Mouse (Mus musculus) G1E (cell line): ENCODE results near the gene Casc1. TPM values are rescaled to one million over a fixed set of nuclear protein-coding genes. Genes with fewer than 3 reads are reported as not detected.

Source experiments
- ATAC-seq: 2 replicates; pipeline ENCODE4 v1.8.0; 2016; ENCODE audit warnings: mild to moderate bottlenecking; ENCODE audit not compliant: insufficient number of reproducible peaks, poor library complexity, low FRiP score, severe bottlenecking; ENCODE audit errors: extremely low read depth
- DNase-seq: peaks from one replicate; pipeline ENCODE4 v3.0.0; 2012; ENCODE audit warnings: low spot score
- H3K27me3 ChIP-seq: 2 replicates; pipeline ENCODE4 v1.6.1; 2012; ENCODE audit warnings: mild to moderate bottlenecking, low read length, inconsistent platforms; ENCODE audit not compliant: insufficient read depth
- H3K36me3 ChIP-seq: replicated peaks from 2 replicates; pipeline ENCODE3; 2012; ENCODE audit warnings: mild to moderate bottlenecking, inconsistent platforms
- H3K4me1 ChIP-seq: 2 replicates; pipeline ENCODE4 v1.6.1; 2012; ENCODE audit warnings: low read depth, low read length, inconsistent platforms, mixed read lengths; ENCODE audit not compliant: insufficient read depth
- H3K4me3 ChIP-seq: 2 replicates; pipeline ENCODE4 v1.5.1; 2012; ENCODE audit warnings: low read depth, mild to moderate bottlenecking, inconsistent platforms, low read length, moderate library complexity, mixed read lengths
- H3K9me3 ChIP-seq: replicated peaks from 2 replicates; pipeline ENCODE4 v1.6.1; 2012; ENCODE audit warnings: inconsistent platforms
- CTCF ChIP-seq: IDR thresholded peaks from 2 replicates; pipeline ENCODE4 v1.5.1; 2012; ENCODE audit warnings: low read depth, low read length, inconsistent platforms, mixed read lengths
- GATA1 ChIP-seq: IDR thresholded peaks from 2 replicates; pipeline ENCODE4 v1.6.1; 2012; ENCODE audit warnings: borderline replicate concordance, low read length, inconsistent platforms, mixed read lengths
- GATA2 ChIP-seq: IDR thresholded peaks from 2 replicates; pipeline ENCODE4 v1.6.1; 2012; ENCODE audit warnings: low read depth, low read length, inconsistent platforms, borderline replicate concordance
- POLR2AphosphoS5 ChIP-seq: IDR thresholded peaks from 2 replicates; pipeline ENCODE4 v1.6.1; 2012; ENCODE audit warnings: low read depth, low read length, inconsistent platforms; ENCODE audit not compliant: insufficient replicate concordance
- TAL1 ChIP-seq: conservative IDR thresholded peaks from 2 replicates; pipeline ENCODE4 v1.6.1; 2012; ENCODE audit warnings: low read depth, low read length, inconsistent platforms, mixed read lengths
- polyA plus RNA-seq: library from polyadenylated mRNA; stranded (reverse); fragments of >175 nt; gene quantifications from 2 replicates; pipeline ENCODE4 v1.2.3, GENCODE M21; 2012
- total RNA-seq, 2 experiments: library from RNA; stranded (forward) in 1 of 2; stranded (reverse) in 1 of 2; fragments of 200-1000 nt in 1 of 2; fragments of >200 nt in 1 of 2; fragmentation: Nextera tagmentation in 1 of 2; gene quantifications; 2 replicates each; pipeline ENCODE4 v1.2.3; 2014 to 2017

Gene Casc1
- total and polyA plus RNA-seq, 3 experiments: 0.60 to 0.71 TPM; not detected in 1

- H3K4me3 ChIP-seq: no peak overlapping the region
- H3K36me3 ChIP-seq: no peaks in the 10 kb centered on the region
- no peaks in the 10 kb centered on the region for H3K4me1 ChIP-seq
- no peak for TF ChIP-seq TAL1
- no peak for TF ChIP-seq POLR2AphosphoS5
- no peak for TF ChIP-seq CTCF
- TF ChIP-seq GATA1: no peak
- TF ChIP-seq GATA2: no peak
- peaks cover 74% of the 10 kb centered on the region for H3K9me3 ChIP-seq
- no peak for DNase-seq
- no peak for ATAC-seq
- H3K27me3 ChIP-seq: no peaks in the 10 kb centered on the region
These were observed 65.6 kb downstream of the Casc1 start for GRCm38 (mm10) chr6:145145173-145145572.

- ATAC-seq (no peak), DNase-seq (no peak)
- Histone ChIP-seq H3K9me3 (peaks cover 79% of the 10 kb centered on the region), H3K4me1 (no peaks in the 10 kb centered on the region), H3K4me3 (no peak overlapping the region), H3K36me3 (no peaks in the 10 kb centered on the region), H3K27me3 (no peaks in the 10 kb centered on the region)
- TF ChIP-seq GATA1: no peak
- TF ChIP-seq CTCF: no peak
- no peak for TF ChIP-seq GATA2
- no peak for TF ChIP-seq TAL1
- no peak for TF ChIP-seq POLR2AphosphoS5
These were observed 69.0 kb downstream of the Casc1 start for GRCm38 (mm10) chr6:145141827-145142226.

- Histone ChIP-seq H3K4me3 (no peak overlapping the region), H3K9me3 (peaks cover 79% of the 10 kb centered on the region), H3K4me1 (no peaks in the 10 kb centered on the region), H3K27me3 (no peaks in the 10 kb centered on the region), H3K36me3 (no peaks in the 10 kb centered on the region)
- ATAC-seq (no peak), DNase-seq (no peak)
- TF ChIP-seq CTCF: no peak
- TF ChIP-seq GATA2: no peak
- TF ChIP-seq TAL1: no peak
- TF ChIP-seq POLR2AphosphoS5: no peak
- no peak for TF ChIP-seq GATA1
These were observed 70.1 kb downstream of the Casc1 start for GRCm38 (mm10) chr6:145140706-145141105.

GRCm38 (mm10) chr6:145139776-145140475, 70.9 kb downstream of the Casc1 start:
- Histone ChIP-seq H3K4me3 (no peak overlapping the region), H3K27me3 (no peaks in the 10 kb centered on the region), H3K36me3 (no peaks in the 10 kb centered on the region), H3K4me1 (no peaks in the 10 kb centered on the region), H3K9me3 (peaks cover 78% of the 10 kb centered on the region)
- DNase-seq (no peak), ATAC-seq (no peak)
- TF ChIP-seq GATA2: no peak
- TF ChIP-seq POLR2AphosphoS5: no peak
- no peak for TF ChIP-seq CTCF
- TF ChIP-seq TAL1: no peak
- TF ChIP-seq GATA1: no peak

DNA sequence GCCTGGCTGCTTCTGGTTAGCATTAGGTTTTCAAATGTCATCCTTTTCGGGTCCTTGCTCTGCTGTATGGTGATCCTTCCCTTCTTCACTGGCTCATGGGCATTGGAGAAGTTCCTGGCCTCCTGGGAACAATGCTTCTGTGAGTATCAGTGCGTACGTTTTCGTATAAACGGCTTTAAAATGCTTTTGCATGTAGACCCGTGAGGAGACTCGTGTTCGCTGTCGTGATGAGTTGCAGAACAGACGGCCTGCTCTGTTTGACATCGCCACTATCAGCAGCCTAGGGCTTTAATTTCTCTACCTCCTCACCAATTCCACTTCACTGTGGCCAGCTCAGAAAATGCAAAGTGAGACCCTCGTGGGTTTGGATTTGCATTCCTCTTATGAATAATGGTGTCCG, 71.6 kb downstream of the Casc1 start:
- H3K9me3 ChIP-seq: peaks cover 80% of the 10 kb centered on the region
- no peaks in the 10 kb centered on the region for H3K36me3 ChIP-seq
- no peak overlapping the region for H3K4me3 ChIP-seq
- H3K27me3 ChIP-seq: no peaks in the 10 kb centered on the region
- no peak for ATAC-seq
- DNase-seq: no peak
- TF ChIP-seq GATA2 (no peak), CTCF (no peak), GATA1 (no peak), TAL1 (no peak), POLR2AphosphoS5 (no peak)
- H3K4me1 ChIP-seq: no peaks in the 10 kb centered on the region

GRCm38 (mm10) chr6:145136831-145137230, 74.0 kb downstream of the Casc1 start:
- ATAC-seq: no peak

More at GRCm38 (mm10) chr6:145136831-145137230, 74.0 kb downstream of the Casc1 start:
- no peaks in the 10 kb centered on the region for H3K4me1 ChIP-seq
- TF ChIP-seq GATA2: no peak
- no peak for TF ChIP-seq POLR2AphosphoS5
- TF ChIP-seq CTCF: no peak
- no peak for TF ChIP-seq TAL1
- no peak for TF ChIP-seq GATA1
- H3K9me3 ChIP-seq: peaks cover 64% of the 10 kb centered on the region
- no peaks in the 10 kb centered on the region for H3K27me3 ChIP-seq
- H3K36me3 ChIP-seq: no peaks in the 10 kb centered on the region
- H3K4me3 ChIP-seq: no peak overlapping the region
- no peak for DNase-seq
